Mouse (Mus musculus) spleen, adult 2 months (tissue): ENCODE measurements at regions not wholly inside any gene's neighbourhood (a gene's known extent, or its start where the extent isn't known, plus 50 kb on each side); places are given as distances from the start of the nearest gene placed in this dataset.

Experiments used
- CTCF ChIP-seq: fragments of 200-500 bp; IDR thresholded peaks from 2 replicates; pipeline ENCODE4 v1.5.1; 2011; ENCODE audit warnings: mild to moderate bottlenecking, inconsistent platforms; ENCODE audit not compliant: insufficient read depth, insufficient read length, insufficient replicate concordance; ENCODE audit errors: extremely low read depth
- POLR2A ChIP-seq: fragments of 200-500 bp; IDR thresholded peaks from 2 replicates; pipeline ENCODE4 v1.6.1; 2011; ENCODE audit warnings: low read depth, low read length, inconsistent platforms

DNA sequence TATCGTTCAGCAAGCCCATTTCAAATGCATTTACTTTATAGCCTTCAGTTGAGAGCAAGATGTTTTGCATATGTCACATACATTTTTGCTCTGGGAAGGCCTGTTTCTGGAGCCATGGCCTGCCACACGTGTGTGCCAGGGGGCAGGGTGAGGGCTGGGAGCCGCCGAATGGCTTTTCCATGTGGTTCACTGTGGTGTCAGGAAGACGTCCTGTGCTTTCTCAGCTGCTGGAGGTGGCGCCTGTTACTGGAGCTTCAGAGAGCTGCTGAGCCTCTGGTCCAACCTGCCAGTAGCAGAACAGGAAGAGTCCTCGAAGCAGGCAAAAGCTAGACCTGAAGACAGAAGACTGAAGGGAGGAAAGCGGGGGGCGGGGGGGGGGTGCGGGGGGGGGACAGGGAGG is 78.5 kb upstream of the Smim23 start:
- no peak for TF ChIP-seq CTCF
- no peak for TF ChIP-seq POLR2A
